Mouse (Mus musculus): ENCODE results near the gene Cdk2ap2.
"Not testable (repeated sequence)": the region's sequence is repeated elsewhere in the genome, so short reads cannot be mapped to it uniquely, and the experiment has no call there.

Gene Cdk2ap2

DNA sequence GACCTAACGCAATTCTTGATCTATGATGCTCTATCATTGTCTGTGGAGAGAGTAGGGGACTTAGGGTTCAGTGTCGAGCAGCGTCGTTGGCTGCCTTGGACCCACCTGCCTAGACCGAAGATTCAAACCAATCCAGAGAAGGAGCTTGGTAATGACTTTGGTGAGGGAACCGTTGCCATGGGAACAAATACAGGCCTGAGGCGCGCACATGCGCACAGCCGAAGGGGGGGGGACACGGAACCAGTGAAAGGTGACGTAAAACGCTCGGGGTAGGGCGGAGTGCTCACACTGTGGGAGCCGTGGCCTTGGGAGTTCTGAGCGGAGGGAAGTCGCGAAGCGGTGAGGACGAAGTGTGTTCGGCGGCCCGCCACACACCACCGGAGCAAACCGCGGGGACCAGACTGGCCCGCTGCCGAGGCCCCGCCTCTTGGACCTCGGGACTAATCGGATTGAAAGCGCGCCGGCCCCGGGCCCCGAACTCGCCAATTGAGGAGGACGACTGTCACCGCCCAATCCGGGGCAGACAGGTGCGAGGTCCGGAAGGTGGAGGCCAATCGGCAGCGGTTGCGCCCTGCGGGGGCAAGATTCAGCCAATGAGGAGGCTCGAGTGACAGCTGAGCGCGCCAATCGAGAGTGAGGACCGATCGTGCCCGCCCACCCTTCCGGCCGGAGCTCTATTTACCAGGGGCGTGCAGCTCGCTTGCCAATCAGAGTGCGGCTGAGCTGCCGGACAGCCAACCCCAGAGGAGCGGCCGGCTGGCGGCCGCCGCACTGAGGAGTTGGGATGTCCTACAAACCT is at the start of gene Cdk2ap2:
Gene Cdk2ap2 (plus strand): TSS at position 541 of the 799 bp plus-strand sequence.
- DNase-seq, result peak; percentile 99

DNA sequence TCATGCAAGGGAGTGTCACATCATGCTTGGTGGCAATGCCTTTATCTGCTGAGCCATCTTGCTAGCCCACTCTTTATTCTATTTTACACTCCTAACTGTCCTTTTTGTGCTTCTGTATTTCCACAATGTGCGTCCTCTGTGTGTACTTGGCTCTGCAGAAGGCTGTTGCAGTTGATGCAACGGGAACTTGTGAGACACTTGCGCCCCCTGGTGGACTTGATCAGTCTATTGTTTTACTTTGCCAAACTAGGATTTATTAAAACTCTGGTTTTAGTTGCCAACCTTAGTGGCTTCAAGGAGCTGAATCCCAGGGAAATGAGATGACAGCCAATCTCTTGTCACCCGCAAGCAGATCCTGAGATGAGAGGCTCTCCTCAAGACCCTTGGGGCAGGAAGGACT is 49.1 kb upstream of the Cdk2ap2 start:
- DNase-seq, result peak; percentile 41

DNA sequence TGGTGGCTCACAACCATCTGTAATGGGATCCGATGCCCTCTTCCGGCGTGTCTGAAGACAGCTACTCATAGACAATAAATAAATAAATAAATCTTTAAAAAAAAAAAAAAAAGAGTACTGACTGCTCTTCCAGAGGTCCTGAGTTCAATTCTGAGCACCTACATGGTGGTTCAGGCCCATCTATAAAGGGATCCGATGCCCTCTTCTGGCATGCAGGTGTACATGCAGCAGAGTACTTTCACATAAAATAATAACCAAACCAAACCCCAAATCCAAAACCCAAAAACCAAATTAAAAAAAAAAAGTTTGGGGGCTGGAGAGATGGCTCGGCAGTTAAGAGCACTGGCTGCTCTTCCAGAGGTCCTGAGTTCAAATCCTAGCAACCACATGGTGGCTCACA is 47.9 kb upstream of the Cdk2ap2 start:
- not testable (repeated sequence) for DNase-seq

DNA sequence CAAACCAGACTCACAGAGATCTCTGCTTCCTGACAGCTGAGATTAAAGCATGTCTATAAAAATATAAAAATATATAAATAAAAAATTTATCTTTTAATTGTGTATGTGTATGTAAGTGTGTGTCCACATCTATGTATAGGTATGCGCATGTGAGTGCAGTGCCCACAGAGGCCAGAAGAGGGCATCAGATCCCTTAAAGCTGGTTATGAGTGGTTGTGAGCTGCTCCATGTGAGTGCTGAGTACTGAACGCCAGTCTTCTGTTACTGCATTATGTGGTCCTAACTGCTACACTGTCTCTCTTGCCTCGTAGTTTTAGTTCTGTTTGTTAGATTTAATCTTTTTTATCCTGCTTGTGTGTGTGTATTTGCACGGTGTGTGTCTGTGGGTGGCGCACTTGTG is 46.0 kb upstream of the Cdk2ap2 start:
- no peak for DNase-seq

DNA sequence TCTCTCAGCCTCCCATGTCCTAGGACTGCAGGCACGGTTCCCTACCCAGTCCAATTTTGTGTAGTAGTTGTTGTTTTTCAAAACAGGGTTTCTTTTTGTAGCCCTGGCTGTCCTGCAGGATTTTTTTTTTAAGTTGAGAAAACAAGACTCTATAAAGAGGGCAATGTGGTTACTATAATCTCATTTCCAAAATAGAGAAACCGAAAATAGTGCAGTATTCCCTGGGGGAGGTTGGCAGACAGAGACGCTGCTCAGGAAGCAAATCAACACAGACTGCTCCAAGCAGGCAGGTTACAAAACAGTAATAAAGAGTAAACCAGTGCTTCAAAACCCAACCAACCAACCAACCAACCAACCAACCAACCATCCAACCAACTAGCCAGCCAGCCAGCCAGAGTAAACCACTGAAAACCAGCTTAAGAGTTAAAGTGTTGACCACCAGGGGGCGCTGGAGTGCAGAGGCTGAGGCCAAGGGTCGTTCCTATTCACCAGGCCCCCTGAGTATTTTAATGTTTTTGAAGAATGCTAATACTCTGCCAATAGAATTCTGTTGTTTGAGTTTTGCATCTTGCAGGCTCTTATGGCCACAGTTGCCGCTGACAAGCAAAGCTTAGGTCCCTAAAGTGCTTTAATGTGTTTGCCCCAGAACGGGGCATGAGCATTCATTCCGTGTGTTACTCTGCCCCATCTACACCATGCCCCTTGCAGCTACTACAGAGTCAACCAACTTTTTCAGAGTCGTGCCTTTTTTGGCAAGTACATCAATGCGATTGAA is 45.1 kb upstream of the Cdk2ap2 start:
- no peak for DNase-seq

DNA sequence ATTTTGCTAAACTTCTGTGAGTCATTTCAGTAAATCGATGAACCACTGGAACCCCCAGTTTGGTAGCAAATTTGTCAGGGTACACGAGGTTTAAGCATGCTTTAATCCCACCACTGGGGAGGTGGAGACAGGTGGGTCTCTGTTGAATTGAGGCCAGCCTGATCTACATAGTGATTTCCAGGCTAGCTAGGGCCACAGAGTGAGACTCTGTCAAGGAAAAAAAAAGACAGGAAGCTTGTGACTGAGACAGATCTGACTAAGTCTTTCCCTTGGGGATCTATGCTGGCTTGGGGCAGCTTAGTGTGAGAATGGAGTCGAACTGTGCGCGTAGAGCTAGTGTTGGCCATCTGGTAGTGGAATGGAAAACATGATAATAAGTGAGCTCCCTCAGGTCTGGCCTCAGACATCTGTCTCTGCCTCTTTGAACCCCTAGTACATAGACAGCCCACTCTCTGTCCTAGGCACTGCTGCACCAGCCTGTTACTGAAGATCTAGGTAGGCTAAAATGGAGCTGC is 44.4 kb upstream of the Cdk2ap2 start:
- DNase-seq, result no peak

DNA sequence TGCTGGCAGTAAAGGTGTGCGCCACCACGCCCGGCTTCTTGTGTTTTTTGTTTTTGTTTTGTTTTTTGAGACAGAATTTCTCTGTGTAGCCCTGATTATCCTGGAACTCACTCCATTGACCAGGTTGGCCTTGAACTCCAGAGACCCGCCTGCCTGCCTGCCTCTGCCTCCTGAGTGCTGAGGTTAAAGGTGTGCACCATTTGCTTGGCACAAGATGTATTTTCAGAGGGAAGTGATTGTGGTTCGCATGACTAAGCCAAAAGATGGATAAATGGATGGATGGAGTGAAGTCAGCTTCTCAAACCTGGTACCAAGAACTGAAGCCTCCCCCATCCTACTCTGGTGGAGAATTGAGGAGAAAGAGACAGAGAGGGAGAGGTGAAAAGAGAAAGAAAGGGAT is 42.4 kb upstream of the Cdk2ap2 start:
- DNase-seq, result no peak

DNA sequence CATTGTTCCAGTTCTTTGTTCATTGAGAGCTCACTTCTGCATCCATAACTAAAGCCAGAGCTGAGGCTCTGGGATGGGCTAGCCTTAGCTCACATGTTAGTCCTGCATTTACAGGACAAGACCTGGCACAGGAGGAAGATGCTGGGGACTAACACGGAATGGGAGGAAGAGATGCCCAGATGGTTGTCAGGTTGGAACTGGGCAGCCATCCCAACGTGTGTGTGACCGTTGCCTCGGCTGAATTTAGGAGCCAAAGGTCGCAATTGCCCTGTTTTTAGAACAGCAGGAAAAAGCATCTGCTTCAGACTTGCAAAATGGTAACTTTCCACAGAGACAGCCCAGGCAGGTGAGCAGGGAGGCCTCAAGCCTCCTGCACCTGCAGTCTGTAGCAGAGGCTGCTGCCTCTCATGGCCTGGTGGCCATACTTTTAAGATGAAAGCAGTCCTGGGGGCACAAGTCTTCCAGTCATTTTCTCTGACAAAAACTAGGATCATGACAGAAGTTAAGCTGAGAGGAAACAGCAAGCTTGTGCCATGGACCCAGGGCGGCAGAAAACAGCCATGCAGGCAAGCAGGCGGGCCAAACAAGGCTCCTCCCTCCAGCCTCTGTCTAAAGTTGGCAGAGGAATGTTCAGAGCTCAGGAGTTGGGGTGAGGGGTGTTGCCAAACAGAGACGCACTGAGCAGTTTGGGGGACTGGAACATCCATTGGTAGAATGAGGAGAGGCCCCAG is 41.6 kb upstream of the Cdk2ap2 start:
- no peak for DNase-seq

DNA sequence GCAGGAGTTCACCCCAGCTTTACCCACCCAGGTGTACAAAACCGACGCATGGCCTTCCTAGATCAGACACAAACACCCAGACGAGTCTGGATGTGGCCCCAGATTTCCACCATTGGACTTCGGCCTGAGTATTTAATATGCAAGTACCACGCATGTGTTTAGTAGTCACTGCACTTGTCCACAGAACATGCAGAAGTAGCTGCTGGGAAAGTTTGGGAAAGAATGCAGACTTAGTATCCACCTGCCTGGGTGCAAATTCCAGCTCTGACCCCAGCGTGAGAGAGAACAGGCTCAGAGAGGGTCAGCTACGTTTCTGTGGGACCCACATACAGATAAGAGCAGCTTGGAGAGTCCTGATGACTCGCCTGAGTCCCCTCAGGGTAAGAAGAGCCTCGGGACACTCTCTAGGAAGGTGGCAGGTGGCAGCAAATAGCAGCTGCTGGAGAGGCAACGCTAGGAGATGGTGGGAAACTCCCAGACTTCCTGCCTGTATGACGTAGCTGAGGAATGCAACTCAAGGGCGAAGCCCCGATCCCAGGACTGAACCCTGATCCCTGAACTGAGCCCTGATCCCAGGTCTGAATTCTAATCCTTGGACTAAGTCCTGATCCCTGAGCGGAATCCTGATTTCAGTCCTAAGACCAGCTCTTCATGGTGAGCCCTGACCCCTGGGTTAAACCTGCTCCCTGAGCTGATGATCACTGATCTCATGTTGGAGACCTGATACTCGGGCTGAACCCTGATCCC is 40.9 kb upstream of the Cdk2ap2 start:
- no peak for DNase-seq

DNA sequence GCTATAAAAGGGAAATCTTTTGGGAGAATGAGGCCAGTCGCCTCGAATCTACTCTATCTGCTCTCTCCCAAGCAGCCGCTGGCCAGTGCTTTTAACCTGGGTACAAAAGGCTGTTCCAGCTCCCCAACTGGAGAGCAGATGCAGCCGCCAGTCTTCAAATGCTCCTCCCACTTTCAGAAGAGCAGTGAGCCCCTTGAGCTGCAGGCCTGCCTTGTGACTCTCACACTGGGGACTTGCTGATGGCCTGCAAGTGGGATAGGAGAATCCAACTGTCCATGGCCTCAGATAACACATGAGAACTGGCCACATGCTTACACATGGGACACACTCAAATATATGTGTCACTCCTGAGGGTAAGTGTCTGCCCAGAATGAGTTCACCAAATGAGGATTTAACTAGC is 40.3 kb upstream of the Cdk2ap2 start:
- DNase-seq, result no peak

DNA sequence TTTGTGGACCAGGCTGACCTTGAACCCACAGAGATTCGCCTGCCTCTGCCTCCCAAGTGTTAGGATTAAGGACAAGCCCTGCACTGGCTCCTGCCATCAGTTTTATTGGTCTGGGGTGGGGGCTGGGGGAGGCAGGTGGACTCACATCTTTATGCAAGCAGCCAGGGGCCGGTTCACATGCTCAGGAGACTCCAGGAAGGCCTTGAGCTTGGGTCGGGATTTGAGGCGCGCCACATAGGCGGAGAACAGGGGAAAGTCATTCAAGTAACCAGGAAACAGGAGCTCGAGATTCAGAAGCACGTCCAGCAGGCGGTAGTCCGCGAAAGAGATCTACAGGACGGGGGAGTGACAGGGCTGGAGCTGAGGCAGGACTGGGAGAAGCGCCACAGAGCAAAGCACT is 39.6 kb upstream of the Cdk2ap2 start:
- no peak for DNase-seq

DNA sequence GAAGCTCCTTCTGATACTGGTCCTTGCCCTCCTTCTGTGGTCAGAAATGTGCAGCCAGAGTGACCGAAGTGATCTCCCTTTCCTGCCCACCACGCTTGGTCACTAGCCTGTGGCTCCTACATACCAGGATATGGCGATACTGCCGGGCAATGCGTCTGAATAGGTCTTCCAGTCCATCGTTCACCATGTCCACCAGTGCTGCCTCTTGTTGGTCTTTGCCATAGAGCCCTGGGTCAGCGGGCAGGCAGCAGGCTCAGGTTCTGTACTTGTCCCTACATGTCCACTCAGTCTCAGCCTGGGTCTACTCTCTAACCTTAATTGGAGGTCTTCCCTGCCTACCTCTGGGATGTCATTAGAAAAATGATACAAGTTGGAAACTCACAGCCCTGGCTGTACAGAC is 39.0 kb upstream of the Cdk2ap2 start:
- DNase-seq, result no peak

DNA sequence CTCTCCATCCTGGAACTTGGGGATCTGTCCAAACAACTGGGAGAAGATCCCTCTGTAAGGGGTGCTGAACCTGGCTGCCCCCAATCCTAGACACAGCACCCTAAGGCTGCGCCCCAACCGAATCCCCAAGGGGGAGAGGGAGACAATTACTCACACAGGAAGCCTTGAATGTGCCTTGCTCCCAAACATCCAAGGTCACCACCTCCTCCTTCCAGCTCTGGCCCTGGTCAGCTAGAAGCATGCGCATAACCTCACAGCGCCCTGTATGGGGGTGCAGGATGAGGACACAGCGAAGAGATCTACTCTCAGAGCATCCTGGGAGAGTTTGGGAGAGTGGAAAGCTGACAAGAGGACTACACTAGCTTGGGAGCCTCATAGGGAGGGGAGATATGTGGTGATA is 38.4 kb upstream of the Cdk2ap2 start:
- DNase-seq, result no peak

DNA sequence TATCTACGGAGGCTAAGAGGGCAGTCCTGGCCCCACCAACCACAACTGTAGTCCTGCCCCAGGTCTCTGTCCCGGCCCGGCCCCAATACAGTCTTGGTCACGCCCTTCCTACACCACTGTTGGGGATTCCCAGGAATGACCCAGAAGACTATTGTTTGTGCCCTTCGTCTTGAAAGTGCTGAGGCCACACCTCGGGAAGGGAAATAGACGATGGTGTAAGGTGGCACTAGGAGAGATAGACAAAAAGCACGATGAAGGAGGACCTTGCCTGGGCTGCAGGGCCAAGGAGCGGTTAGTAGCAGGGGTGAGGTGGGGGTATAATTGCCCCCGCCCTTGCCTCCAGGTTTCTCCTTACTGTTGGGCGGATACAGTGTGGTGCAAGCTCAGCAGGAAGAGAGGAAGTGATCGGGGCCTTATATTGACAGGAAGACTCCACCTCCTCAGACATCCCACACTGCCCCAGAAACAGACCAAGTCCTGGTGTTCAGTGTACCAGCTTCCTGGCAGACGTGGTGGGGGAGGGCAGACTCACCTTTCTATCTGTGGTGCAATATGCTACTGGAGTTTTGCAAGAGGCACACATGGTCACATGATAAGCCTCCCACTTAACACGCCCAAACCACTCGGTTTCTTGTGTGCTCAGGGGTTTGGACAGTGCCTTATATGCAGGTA is 37.8 kb upstream of the Cdk2ap2 start, which contains the start of gene Gstp3:
Gene Gstp3 (minus strand): TSS at position 501 of the 672 bp plus-strand sequence.
- no peak for DNase-seq

DNA sequence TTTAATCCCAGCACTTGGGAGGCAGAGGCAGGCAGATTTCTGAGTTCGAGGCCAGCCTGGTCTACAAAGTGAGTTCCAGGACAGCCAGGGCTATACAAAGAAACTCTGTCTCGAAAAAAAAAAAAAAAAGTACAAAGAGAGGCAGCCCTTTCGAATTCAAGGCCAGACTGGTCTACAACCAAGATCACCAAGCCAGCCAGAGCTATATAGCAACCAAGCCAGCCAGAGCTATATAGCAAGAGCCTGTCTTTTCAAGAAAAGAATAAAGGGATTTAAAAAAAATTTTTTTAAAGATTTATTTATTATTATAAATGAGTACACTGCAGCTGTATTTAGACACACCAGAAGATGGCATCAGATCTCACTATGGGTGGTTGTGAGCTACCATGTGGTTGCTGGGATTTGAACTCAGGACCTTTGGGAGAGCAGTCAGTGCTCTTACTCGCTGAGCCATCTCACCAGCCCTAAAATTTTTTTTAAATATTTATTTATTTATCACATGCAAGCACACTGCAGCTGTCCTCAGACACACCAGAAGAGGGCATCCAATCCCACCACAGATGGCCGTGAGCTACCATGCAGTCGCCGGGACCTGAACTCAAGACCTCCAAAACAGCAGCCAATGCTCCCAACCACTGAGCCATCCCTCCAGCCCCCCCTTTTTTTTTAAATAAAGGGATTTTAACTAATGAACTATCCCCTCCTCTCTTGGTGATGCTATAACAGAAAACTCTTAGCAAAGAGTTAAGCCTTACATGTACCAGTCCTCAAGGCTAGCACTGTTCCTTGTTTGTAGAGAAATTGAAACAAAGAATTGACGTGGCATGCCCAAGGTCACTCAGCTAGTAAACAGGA is 36.7 kb upstream of the Cdk2ap2 start:
- DNase-seq, result not testable (repeated sequence)

DNA sequence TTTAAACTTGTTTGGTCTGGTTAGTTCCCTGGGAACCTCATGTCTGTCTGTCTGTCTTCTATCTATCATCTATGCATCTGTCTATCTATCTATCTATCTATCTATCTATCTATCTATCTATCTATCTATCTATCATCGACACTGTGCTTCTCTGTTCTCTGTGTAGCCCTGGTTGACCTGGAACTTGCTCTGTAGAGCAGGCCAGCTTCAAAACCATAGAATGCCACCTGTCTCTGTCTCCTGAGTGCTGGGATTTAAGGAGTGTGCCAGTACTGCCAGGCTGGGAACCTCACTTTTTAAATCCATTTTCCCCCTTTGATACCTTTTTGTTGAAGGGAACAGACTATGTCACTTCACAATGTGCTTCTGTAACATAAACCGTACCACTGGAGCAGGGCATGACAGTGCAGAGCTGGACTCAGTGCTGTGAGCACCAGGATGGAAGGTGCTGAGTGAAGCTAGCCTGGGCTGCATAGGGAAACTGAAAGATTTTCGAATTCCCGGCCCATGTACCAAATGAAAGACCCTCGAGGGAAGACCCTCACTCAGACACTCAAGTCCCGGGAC is 36.0 kb upstream of the Cdk2ap2 start:
- DNase-seq, result no peak

DNA sequence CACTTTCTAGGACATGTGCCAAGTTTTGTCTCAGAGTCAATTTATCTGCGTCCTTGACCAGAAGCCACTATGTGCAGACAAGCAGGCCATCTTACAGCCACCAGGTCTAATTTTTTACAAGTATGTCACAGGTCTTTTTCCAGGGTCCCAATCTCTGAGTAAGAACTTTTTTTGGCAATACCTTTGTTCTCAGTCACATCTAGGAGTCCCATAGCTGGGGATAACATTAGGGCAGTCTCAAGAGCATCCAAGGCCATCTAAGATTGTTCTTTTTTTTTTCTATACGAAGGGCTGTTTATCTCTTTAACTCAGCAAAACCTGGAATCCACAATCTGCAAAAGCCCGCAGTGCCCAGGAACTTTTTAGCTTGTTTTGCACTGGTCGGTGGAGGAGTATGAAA is 33.6 kb upstream of the Cdk2ap2 start:
- DNase-seq, result not testable (repeated sequence)

DNA sequence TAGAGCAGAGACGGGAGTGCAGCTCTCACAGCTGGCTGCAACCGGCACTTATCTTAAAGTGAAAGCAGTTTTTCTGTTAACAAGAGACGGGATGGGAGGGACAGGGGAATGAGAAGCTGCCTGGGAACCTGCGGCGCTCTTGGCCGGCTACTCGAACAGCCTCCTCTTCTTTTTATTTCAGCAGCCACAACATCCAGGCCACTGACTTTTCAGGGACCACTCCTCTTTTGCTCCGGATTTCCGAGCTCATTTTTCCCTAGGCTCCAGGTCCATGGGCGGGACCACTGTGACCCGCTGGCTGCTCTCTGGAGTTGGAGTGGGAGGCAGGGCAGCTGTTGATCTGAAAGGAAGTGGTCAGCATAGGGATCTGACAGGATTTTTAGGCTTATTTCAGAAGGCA is 32.5 kb upstream of the Cdk2ap2 start:
- not testable (repeated sequence) for DNase-seq

DNA sequence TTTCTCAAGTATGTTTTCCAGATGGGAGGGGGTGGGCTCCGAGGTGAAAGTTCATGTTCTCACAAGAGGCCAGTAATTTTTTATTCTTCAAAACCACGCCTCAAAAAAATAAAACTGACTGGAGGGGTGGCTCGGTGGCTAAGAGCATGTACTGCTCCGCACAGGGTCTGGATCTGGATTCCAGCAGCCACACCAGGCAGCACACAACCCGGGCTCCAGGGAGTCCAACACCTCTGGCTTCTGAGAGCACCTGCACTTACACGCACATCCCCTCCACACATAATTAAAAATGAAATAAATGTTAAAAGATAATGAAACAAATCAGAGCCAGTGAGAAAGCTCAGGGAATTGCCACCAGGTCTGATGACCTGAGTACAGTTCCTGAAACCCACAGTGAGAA is 30.7 kb upstream of the Cdk2ap2 start:
- DNase-seq, result no peak

DNA sequence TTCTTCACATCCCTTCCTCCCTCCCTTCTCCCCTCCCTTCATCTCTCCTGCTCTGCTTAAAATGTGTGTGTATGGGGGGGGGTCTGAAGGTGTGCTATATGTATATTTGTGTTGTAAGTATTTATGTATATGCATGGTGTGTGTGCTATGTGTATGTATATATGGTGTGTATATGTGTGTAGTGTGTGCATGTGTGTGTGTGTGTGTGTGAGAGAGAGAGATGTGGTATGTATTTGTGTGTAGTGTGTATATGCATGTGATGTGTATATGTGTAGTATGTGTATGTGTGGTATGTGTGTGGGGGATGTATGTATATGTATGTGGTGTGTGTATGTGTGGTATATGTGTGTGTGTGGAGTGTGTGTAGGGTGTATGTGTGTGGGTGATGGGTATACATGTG is 30.1 kb upstream of the Cdk2ap2 start:
- DNase-seq, result no peak

DNA sequence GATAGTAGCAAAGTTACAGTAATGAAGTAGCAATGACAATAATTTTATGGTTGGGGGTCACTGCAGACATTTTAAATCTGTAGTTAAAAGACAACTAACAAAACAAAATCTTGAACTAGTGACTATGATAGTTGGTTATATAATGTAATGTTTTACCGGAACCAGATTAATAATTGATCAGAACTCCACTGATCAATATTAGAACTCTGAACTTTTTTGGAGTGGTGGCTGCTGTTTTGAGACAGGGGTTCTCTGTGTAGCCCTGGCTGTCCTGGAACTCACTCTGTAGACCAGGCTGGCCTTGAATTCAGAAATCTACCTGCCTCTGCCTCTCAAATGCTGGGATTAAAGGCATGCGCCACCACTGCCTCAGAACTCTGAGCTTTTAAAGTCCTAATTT is 28.7 kb upstream of the Cdk2ap2 start:
- not testable (repeated sequence) for DNase-seq
